Mouse (Mus musculus): ENCODE measurements around the gene Olfr1508.
"Not testable (repeated sequence)": the region's sequence is repeated elsewhere in the genome, so short reads cannot be mapped to it uniquely, and the experiment has no call there.

The Olfr1508 gene

GRCm38 (mm10) chr14:52467395-52467794, at the start of gene Olfr1508:
Olfr1508 (minus strand) TSS chr14:52467495.
- no peak for DNase-seq (ENCODE audit: low spot score)

GRCm38 (mm10) chr14:52495516-52495915, 28.2 kb upstream of the Olfr1508 start, which contains the start of gene Olfr1507:
Olfr1507 (minus strand) TSS chr14:52495749.
- DNase-seq (ENCODE audit: low spot score), result no peak

DNA sequence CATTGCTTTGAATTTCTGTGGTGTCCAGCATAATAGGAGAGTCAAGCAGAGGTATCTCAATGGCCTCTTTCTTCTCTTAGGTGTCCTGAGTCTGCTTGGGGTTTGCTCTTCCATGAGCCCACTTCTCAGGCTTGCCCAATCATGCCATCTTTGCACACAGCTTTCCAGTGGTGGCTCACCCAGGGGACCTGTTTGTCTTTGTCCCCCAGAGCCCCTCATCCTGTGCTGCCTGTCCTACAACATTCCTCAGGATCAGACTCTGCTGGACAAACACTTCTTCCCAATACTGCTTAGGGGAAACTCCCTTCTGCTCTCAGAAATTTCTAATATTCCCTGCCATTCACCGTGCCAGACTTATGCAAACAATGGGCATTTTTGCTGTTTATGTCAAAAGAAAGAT, 1.6 kb downstream of the Olfr1508 start:
- no peak for DNase-seq (ENCODE audit: low spot score)

- DNase-seq (ENCODE audit: low spot score), result no peak
Measured at GRCm38 (mm10) chr14:52461928-52462327, 5.4 kb downstream of the Olfr1508 start.

- DNase-seq (ENCODE audit: low spot score), result no peak
Measured at GRCm38 (mm10) chr14:52451138-52451537, 16.2 kb downstream of the Olfr1508 start.

DNA sequence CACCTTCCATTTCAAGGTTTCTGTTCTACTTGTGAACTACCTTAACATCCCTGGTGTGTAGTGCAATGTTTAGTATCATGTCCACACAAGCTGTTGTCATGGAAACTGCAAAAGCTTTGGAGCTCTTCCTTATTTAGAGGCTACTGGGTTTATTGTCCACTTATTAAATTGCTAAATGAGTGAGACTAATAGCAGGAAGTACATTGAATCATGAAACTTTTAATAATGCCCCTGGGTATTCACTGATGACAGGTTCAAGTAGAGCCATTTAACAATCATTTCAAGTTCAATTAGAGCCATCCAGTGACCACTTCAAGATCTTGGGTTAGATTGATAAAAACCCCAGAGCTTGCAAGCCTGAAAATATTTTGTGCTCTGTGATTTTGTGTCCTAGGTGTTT, 24.6 kb downstream of the Olfr1508 start, which contains the start of gene Olfr1509:
Gene Olfr1509, plus strand, starts transcription at position 301 of the 400 bp plus-strand sequence.
- no peak for DNase-seq (ENCODE audit: low spot score)

DNA sequence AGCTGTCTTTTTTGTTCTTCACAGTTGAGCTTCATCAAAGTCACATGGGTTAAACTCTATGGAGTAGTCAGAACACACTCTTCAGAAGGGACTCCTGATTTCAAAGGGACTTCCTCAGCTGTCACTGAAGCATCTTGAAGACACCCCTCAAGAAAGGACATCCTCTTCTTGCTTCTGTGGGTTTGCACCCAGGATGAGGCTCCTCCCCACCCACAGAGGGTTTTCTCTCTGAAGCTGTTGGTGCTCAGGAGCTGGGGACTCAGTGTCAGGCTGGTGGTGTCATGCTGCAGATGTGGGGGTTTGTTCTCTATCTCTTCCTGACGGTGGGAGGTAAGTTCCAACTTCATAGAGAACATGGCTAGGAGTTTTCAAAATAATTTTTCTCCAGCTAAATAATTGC, 39.6 kb downstream of the Olfr1508 start:
- no peak for DNase-seq (ENCODE audit: low spot score)

DNA sequence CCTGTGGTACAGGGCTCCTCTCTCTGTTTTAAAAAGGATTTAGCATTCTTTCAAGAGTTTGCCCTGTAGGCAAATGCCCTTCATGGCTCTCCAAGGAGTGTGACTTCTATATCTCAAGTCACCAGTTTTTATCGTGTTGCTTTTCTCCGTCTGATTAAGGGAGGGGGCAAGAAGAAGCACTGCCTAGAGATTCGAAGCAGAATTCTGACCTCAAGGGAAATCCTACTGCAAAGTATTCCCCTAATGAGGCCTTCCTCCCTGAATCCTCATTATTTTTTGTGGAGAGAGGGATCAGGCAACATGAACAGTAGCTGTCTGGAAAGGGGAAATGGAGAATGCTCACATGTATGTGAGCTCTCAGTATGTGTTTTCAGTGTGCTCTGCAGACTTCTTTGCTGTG, 53.0 kb downstream of the Olfr1508 start, which contains the start of gene Olfr1510:
Gene Olfr1510, minus strand, starts transcription at position 101 of the 400 bp plus-strand sequence.
- no peak for DNase-seq (ENCODE audit: low spot score)

DNA sequence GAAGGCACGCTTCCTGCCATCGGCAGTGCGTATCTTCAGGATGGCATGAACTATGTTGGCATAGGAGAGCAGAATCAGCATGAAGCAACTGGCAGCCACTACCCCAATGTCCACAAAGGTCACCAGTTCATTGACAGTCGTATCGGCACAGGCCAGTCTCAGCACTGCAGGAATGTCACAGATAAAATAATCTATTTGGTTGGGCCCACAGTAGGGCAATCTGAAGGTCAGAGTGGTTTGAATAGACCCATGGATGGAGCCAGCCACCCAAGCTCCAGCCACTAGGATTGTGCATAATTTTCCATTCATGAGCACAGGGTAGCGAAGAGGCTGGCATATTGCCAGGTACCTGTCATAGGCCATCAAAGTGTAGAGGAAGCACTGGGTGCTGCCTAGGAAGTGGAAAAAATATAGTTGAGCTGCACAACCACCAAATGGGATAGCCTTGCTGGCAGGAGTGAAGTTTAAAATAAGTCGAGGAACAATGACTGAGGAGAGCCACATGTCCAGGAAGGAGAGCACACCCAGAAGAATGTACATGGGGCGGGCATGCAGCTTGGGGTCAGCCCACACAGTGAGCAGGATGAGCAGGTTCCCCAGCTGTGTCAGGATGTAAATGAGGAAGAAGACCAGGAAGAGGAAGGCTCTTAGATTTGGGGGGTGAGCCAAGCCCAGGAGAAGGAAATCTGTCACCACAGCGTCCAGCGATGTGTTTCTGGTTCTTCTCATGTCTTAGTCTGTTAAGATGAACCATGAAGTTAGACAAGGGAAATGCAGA, 57.0 kb downstream of the Olfr1508 start:
- not testable (repeated sequence) for DNase-seq (ENCODE audit: low spot score)

Data from MN1 (cell line).